Mouse (Mus musculus) 3T3-L1 (cell line): ENCODE results near the gene Cbln3.
A peak's percentile ranks its signal among the peaks of the same experiment; 100 is the strongest.

ENCODE experiments used
- DNase-seq: peaks from one replicate; pipeline ENCODE4 v3.0.0-alpha.2; 2015; ENCODE audit warnings: low read depth, low spot score

The Cbln3 gene

GRCm38 (mm10) chr14:55880982-55881381, 3.2 kb downstream of the Cbln3 start:
- DNase-seq = no peak

GRCm38 (mm10) chr14:55879623-55880022, 4.6 kb downstream of the Cbln3 start:
- peak; percentile 74 for DNase-seq

GRCm38 (mm10) chr14:55878316-55878940, 5.8 kb downstream of the Cbln3 start:
- DNase-seq = no peak

DNA sequence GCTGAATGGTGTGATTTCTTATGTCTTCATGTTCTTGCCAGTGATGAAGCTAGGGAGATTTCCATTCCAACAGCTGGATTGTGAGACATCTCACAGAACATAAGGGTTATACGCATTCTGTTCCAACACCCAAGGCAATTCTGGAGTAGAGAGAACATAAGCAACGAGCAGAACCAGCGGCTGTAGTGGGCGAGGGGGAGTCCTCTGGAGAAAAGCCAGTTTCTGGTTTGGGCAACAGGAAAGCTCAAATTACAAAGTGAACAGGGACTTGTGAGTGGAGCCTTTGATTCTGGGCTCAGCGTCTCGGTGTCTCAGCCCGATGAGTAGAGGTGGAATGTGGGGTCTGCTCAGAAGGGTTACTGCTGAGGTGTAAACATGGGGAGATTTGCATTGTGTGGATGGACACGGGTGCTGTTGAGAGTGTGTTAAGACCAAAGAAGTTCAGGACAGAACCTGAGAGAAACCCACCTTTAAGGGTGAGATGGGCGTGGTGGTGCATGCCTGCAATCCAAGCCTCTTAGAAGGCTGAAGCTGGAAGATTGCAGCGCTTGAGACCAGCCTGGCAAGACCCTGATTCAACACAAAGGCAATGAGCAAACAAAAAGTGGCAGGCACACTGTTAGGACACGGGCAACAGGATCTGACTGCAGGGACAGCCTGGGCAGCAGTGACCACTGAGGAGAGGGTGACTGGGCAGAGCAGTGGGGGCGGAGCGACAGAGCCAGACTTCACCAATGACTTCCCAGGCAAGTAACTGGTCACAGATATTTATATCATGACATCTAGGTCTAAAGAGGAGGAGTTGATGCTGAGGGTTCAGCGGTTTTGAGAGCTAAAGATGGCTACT, 6.5 kb downstream of the Cbln3 start:
- no peak for DNase-seq

DNA sequence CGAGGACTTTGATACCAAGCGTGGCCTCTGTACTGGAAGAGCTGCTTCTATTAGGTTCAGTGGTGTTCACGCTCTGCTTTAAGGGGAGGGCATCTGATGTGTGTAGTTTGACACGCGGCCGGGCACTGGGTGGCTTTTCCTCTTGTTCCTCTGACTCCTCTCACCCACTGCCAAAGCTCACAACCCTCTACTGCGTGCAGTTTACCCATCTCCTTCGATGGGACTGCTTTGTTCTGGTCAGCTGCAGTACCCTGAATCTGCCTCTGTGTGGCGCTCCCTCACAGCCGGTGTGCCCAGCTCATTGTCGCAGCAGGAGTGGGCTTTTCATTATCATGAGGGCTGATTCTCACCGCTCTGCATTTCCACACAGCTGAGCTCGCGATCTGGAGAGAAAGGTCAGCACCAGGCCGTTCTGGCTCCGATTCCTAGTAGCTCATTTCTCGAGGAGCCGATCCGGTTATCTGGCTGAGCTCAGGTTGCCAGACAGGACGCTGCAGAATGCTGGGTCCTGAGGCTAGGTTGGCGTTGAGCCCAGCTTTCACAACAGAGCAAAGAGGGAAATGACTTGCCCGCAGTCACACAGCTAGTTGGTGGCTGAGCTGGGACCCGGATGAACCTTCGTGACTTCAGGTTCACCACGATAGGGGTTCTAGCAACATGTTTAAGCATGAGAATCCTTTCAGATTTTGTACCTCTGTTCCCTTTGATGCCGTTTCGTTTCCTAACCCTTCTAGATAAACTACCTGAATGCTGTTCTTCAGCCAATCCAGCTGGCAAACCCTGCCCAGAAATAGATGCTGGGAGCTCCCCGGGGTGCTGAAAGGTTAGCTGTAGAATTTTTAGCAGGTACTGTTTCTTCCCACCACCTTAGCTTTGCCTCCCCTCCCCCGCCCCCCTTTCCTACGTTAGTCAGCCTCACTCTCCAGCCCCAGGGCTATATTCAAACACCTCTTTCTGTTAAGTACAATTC, 10.2 kb downstream of the Cbln3 start:
- peak; percentile 48 for DNase-seq

- no peak for DNase-seq
These were observed 10.9 kb downstream of the Cbln3 start for GRCm38 (mm10) chr14:55873242-55873713.

DNA sequence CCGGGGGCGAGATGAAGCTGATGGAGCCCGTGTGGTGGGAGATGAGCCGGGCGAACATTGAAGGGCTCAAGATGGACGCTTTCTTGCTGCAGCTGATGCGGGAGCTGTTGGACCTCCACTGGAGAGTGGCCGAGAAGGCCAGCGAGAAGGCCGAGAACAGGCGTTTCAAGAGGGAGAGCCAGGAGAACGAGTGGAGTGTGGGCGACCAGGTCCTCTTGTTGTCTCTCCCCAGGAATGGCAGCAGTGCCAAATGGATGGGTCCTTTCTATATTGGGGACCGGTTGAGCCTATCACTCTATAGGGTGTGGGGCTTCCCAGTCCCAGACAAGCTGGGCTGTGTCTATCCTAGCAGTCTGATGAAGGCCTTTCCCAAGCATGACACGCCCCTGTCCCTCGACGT, 11.6 kb downstream of the Cbln3 start:
- DNase-seq = no peak

DNA sequence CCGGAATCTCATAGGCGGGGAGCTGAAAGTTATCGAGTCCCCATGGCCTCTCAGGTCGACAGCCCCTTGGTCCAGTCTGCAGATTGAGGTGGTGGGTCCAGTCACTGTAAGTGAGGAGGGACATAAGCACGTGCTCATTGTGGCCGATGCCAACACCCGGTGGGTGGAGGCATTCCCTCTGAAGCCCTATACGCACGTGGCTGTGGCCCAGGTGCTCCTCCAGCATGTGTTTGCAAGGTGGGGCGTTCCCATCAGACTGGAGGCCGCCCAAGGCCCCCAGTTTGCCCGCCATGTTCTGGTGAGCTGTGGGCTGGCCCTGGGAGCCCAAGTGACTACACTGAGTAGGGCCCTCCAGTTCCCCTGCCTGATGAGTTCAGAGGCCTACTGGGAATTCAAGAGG, 12.2 kb downstream of the Cbln3 start:
- DNase-seq = no peak

GRCm38 (mm10) chr14:55869538-55869937, 14.7 kb downstream of the Cbln3 start:
- no peak for DNase-seq

DNA sequence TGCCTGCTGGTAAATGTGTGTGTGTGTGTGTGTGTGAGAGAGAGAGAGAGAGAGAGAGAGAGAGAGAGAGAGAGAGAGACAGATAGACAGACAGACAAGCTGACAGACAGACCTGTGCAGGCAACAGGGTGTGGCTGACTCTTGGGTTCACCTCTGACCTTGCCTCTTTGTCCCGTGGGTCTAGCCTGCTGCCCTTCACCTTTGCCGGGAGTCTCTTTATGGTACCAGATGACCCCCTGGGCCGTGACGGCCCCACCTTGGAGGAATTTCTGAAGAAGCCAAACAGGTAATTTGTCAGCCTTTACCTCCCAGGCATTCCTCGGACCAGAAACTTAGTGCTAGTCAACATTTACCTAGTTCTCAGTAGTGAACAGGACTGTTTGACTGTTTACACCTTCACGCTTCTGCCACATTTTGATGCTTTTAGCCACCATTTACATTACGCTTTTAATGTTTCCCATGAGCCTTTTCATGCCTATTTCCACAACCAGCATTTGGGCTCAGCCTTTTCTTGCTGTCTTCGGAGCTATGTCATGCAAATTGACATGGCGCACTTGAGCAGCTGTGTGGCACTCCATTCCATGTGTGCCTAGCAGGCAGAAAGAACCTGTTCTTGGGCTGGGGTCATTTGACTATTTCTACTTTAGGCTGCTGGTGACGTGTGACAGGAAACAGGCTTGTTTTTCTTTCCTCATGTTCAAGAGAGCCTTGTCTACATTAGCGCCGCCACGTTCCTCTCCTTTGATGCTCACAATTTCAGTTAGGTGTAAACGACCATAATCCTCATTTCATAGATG, 15.8 kb downstream of the Cbln3 start:
- no peak for DNase-seq

DNA sequence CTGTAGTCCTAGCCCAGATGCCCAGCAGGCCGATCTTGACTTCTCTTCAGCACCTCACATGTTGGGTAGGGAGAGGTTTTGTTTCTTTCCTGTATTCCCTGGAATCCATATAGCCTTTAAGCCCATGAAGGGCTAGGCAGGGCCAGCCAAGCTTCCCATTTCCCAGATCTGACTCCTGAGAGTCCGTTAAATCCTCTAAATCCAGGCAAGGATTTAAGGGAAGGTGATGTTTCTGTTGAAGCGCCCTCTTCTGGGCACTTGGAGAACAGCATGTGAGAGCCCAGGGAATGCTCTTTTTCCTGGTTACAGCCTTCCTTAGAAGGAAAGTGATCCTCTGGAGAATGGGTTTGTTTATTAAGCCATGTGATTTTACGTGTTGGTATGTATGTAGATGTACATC, 17.2 kb downstream of the Cbln3 start:
- DNase-seq = peak; percentile 75

- DNase-seq = peak; percentile 67
These were observed 20.4 kb downstream of the Cbln3 start for GRCm38 (mm10) chr14:55863773-55864172.

- no peak for DNase-seq
These were observed 21.2 kb downstream of the Cbln3 start for GRCm38 (mm10) chr14:55862970-55863369.

GRCm38 (mm10) chr14:55862186-55862585, 22.0 kb downstream of the Cbln3 start:
- DNase-seq = no peak

GRCm38 (mm10) chr14:55857588-55857987, 26.6 kb downstream of the Cbln3 start:
- no peak for DNase-seq

GRCm38 (mm10) chr14:55855101-55855561, 29.1 kb downstream of the Cbln3 start:
- peak; percentile 83 for DNase-seq

- peak; percentile 19 for DNase-seq
These were observed 29.6 kb downstream of the Cbln3 start for GRCm38 (mm10) chr14:55854406-55855100.

DNA sequence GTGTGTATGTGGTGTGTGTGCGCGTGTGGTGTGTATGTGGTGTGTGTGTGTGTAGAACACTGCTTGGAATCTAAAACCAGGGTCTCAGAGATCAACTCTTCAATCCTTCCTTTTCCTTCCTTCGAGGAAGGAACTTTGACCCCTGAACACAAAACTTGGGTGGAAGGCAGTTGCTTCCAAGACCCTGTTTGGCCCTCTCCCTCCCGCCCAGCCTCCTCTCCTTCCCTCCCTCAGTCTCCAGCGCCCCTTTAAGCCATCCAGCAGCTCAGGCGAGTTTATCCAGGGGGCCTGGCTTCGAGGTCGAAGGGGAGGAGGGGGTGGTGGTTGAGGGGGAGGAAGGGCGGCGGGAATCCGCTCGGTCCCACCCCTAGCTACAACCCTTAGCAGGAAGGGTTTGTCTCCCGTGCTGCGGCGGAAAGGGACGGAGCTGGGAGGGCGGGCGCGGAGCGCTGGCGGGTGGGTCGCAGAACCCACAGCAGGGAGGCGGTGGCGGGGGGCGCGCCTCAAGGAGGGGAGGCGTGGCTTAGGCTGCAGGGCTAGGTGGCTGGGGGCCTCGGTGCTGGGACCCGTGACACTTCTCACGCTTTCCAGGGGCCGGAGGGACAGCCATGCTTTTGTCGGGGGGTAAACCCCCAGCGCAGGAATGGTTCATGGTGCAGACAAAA, 30.4 kb downstream of the Cbln3 start, which contains the start of gene Nynrin:
TSS of gene Nynrin (plus strand) at position 390 of the 665 bp plus-strand sequence.
- DNase-seq = peak; percentile 18
